Mouse (Mus musculus): ENCODE results near the gene Spock1. TPM values are rescaled to one million over a fixed set of nuclear protein-coding genes. Genes with fewer than 3 reads are reported as not detected.
"Not testable (repeated sequence)": the region's sequence is repeated elsewhere in the genome, so short reads cannot be mapped to it uniquely, and the experiment has no call there.

Gene Spock1
- polyA plus RNA-seq, 1 experiment from 2014 or later = 3.3 TPM

DNA sequence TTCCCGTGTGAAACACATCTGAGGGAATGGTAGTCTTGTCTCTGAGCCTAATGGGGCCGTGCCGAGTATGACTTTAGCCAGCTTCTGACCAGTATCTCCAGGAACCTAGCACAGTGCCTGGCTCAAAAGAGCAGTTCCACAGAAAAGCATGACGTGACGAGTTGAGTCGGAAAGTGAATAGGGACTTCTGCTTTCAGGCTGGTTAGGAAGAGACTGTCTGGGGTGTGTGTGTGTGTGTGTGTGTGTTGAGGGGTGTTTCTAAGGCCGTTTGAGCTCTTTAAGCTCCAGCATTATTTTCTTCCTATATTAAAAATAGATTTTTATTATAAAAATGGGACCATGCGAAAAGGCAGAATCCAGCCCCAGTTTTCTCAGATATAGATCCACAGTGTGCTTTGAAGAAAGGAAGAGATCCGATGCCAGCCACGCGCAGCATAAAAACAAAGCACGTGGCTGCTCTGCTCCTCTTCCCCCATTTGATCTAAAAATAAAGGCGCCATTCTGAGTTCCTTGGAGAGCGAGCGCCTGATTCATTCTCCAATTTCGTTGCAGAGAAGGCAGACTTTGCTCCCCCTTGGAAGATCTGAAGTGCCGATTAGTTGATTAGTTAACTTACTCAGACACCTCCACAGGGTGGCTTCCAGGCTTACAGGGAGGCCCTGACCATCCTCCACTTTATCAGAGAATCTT, 288.9 kb downstream of the Spock1 start:
- Histone ChIP-seq H3K27ac (no peak overlapping the region), H3K9ac (no peak overlapping the region), H3K4me3 (no peak overlapping the region), H3K9me3 (no peaks in the 10 kb centered on the region), H3K36me3 (no peaks in the 10 kb centered on the region), H3K4me2 (no peak overlapping the region), H3K27me3 (0 out of 2 replicates have a peak, but pooled peaks cover 3% of the 10 kb centered on the region), H3K4me1 (no peaks in the 10 kb centered on the region)
- ATAC-seq (ENCODE audit: insufficient number of reproducible peaks, low FRiP score, low TSS enrichment, low read depth) = no peak
- 79% methylated on average over 17 of the region's 17 CpGs for WGBS

DNA sequence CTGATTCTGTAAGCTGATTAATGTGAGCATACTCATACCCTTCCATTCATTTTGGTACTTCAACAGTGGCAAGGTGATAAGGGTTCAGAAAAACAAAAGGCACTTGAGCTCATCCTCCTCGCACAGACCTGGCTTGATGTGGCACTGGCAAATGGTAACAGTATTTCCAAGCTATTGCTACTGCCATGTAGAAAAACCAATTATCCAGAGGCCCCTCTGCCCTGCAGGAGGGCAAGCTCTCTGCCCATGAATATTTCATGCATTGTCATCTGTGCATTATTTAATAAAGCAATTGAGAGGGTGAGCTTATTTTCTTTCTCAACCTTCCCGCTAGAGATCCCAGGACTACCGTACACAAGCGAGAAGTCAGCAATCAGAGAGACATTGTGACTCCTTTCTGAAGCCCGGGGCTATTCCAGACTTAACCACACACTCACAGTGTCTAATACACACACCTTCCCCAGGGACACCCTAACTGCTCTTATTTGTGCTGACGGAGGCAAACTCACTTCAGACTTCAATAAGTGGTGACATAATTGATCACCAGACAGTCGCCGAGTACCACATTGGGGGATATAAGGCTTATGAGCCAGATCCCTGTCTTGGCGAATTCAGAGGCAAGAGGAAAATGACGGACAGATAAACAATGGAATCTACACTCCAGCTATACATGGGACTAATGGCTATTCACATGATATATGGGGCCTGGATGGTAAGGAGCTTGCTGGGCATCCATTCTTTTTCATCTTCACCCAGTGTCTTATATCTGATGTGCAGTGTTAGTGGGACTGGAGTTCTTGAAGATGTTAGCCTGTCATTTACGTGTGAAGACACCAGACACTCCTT, 296.6 kb downstream of the Spock1 start:
- no peaks in the 10 kb centered on the region for H3K36me3 ChIP-seq

DNA sequence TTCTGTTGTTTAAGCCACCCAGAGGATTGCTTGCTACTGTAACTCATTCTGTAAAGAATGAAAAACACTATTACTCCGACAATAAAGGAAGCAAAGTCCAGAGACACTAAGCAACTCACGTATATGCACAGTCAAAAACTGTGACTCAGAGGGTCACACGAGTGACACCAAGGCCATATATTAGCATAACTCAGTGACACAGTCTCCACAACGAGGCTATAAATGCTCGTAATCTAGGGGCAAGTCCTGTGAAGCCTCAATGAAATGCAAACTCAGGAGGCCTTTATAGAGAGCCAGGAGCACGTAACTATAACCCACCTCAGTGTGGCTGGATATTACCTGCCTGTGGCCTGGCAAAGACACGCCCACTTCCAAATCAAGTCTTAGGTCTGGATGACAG, 298.2 kb downstream of the Spock1 start:
- 57% methylated on average over 7 of the region's 7 CpGs for WGBS
- H3K9me3 ChIP-seq = no peaks in the 10 kb centered on the region

More for the DNA sequence above, 296.6 kb downstream of the Spock1 start:
- no peak overlapping the region for H3K4me3 ChIP-seq
- H3K27me3 ChIP-seq = no peaks in the 10 kb centered on the region
- H3K9me3 ChIP-seq = no peaks in the 10 kb centered on the region
- no peaks in the 10 kb centered on the region for H3K4me1 ChIP-seq
- no peak overlapping the region for H3K4me2 ChIP-seq
- no peak overlapping the region for H3K27ac ChIP-seq
- no peak for ATAC-seq (ENCODE audit: insufficient number of reproducible peaks, low FRiP score, low TSS enrichment, low read depth)
- WGBS = 76% methylated on average over 11 of the region's 11 CpGs
- H3K9ac ChIP-seq = no peak overlapping the region

DNA sequence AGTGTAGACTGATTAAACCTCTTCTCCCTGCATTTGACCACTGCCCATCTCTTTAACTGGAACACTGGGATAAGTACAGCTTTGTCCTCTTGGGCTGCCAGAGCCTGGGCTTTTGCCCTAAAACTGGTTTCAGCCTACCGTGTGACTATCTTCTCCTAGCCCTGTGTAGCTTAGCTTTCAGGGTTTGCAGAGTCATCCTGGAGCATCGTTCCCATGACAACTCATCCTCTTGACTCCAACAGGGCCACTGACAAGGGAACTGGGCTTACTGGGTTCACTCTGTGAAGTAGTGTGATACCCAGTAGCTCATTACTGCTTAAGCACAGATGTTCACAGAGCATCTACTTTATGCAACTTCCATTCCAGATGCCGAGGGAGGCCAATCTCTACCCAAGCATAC, 303.7 kb downstream of the Spock1 start:
- Histone ChIP-seq H3K9ac (no peak overlapping the region), H3K27me3 (no peaks in the 10 kb centered on the region), H3K9me3 (no peaks in the 10 kb centered on the region), H3K4me1 (no peaks in the 10 kb centered on the region; the same call in 1 of the 2 replicates), H3K4me2 (no peak overlapping the region), H3K27ac (no peak overlapping the region), H3K36me3 (no peaks in the 10 kb centered on the region), H3K4me3 (no peak overlapping the region)
- no peak for ATAC-seq (ENCODE audit: insufficient number of reproducible peaks, low FRiP score, low TSS enrichment, low read depth)
- 80% methylated on average over 3 of the region's 3 CpGs for WGBS

More for the DNA sequence above, 298.2 kb downstream of the Spock1 start:
- no peak for ATAC-seq (ENCODE audit: insufficient number of reproducible peaks, low FRiP score, low TSS enrichment, low read depth)
- H3K4me3 ChIP-seq = no peak overlapping the region
- H3K36me3 ChIP-seq = no peaks in the 10 kb centered on the region
- no peak overlapping the region for H3K27ac ChIP-seq
- no peaks in the 10 kb centered on the region for H3K4me1 ChIP-seq
- H3K9ac ChIP-seq = no peak overlapping the region
- no peaks in the 10 kb centered on the region for H3K27me3 ChIP-seq
- H3K4me2 ChIP-seq = no peak overlapping the region

DNA sequence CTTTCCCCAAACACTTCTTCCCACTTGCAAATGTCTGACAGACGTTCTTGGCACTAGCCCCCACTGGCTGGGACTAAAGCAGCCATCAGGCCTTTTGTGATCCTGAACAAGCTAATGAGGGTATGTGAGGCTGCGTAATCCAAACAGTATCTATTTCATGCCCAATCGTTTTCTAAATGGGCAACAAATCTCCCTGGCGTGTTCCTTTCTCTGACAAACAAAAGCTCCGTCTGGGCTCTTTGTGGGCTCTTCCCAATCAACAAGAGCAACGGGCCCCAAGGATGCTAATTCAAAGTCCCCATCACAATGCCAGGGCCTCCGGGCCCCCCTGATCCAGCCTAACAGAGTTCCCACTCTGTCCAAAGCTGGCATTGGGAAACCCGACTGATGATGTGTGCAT, 304.9 kb downstream of the Spock1 start:
- Histone ChIP-seq H3K4me1 (peaks cover 2% of the 10 kb centered on the region; the same call in 1 of the 2 replicates), H3K9ac (no peak overlapping the region), H3K9me3 (no peaks in the 10 kb centered on the region), H3K36me3 (no peaks in the 10 kb centered on the region), H3K4me3 (no peak overlapping the region), H3K4me2 (no peak overlapping the region), H3K27me3 (no peaks in the 10 kb centered on the region), H3K27ac (no peak overlapping the region)
- 81% methylated on average over 8 of the region's 8 CpGs for WGBS
- ATAC-seq (ENCODE audit: insufficient number of reproducible peaks, low FRiP score, low TSS enrichment, low read depth) = no peak

DNA sequence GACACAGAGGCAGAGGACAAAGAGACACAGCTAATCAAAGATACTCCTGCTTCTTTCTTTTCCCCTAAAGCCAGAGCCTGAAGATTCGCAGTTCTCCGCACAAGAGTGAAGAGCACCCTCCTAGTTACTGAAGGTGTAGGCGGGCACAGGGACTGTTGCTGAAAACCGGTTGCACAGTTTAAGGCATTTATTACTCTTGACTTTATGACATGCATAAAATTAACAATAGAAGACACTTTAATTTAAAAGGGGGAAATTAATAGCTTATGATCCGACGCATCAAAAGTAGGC, 312.4 kb downstream of the Spock1 start:
- Histone ChIP-seq H3K9ac (no peak overlapping the region), H3K27me3 (no peaks in the 10 kb centered on the region), H3K9me3 (no peaks in the 10 kb centered on the region), H3K27ac (no peak overlapping the region), H3K36me3 (no peaks in the 10 kb centered on the region), H3K4me1 (peaks cover 2% of the 10 kb centered on the region; the same call in 1 of the 2 replicates), H3K4me3 (no peak overlapping the region), H3K4me2 (no peak overlapping the region)
- ATAC-seq (ENCODE audit: insufficient number of reproducible peaks, low FRiP score, low TSS enrichment, low read depth) = no peak
- 64% methylated on average over 6 of the region's 6 CpGs for WGBS

DNA sequence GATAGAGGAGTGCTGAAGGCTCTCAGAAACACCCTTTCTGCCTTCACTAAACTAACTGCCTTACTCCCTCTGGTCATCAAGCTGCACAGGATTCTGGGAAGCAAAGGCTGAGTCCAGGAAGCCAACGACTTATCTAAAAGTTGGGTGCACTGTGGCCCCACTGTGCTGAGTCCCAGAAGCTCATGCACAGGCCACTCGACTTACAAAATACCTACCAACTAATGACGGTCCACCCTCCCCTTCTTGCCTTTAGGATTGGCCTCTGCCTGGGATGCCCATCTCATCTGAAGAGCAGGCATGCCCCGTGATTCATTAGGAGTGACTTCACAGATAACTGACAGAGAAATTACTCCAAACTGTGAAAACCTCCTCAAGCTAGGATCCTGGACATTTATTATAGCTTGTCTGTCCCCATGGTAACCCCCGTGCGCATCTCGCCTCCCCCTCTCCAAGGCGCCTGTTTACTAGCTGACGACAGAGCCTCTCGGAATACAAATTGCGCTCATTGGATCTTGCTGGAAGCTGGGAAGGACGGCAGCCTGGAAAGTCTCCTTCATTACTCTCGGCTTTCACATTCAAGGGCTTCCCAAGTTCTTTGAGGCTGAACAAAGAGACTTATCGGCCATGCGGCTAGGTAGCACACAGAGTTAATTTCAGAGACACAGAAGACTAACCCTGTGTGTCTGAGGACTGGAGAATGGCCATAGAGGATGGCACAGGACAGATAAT, 312.9 kb downstream of the Spock1 start:
- Histone ChIP-seq H3K36me3 (no peaks in the 10 kb centered on the region), H3K4me1 (peaks cover 2% of the 10 kb centered on the region; the same call in 1 of the 2 replicates), H3K9ac (no peak overlapping the region), H3K4me2 (no peak overlapping the region), H3K9me3 (no peaks in the 10 kb centered on the region), H3K27me3 (no peaks in the 10 kb centered on the region), H3K4me3 (no peak overlapping the region), H3K27ac (no peak overlapping the region)
- ATAC-seq (ENCODE audit: insufficient number of reproducible peaks, low FRiP score, low TSS enrichment, low read depth) = no peak
- 34% methylated on average over 15 of the region's 15 CpGs for WGBS

DNA sequence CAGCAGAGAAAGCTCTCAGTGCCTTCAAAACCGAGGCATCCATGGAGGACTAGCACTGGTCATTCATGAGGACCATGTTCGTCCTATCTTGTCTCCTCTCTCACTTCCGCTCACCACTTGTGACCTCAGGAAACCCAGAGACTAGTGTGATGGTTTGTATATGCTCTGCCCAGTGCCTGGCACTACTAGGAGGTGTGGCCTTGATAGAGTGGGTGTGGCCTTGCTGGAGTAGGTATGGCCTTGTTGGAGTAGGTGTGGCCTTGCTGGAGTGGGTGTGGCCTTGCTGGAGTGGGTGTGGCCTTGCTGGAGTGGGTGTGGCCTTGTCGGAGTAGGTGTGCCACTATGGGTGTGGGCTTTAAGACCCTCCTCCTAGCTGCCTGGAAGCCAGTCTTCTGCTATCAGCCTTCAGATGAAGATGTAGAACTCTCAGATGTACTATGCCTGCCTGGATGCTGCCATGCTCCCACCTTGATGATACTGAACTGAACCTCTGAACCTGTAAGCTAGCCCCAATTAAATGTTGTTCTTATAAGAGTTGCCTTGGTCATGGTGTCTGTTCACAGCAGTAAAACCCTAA, 318.7 kb downstream of the Spock1 start:
- not testable (repeated sequence) for H3K9ac ChIP-seq; ATAC-seq (ENCODE audit: insufficient number of reproducible peaks, low FRiP score, low TSS enrichment, low read depth); H3K4me1 ChIP-seq; H3K9me3 ChIP-seq; H3K4me2 ChIP-seq; H3K36me3 ChIP-seq; H3K27ac ChIP-seq; H3K4me3 ChIP-seq; H3K27me3 ChIP-seq
- WGBS = 87% methylated on average over 4 of the region's 4 CpGs

DNA sequence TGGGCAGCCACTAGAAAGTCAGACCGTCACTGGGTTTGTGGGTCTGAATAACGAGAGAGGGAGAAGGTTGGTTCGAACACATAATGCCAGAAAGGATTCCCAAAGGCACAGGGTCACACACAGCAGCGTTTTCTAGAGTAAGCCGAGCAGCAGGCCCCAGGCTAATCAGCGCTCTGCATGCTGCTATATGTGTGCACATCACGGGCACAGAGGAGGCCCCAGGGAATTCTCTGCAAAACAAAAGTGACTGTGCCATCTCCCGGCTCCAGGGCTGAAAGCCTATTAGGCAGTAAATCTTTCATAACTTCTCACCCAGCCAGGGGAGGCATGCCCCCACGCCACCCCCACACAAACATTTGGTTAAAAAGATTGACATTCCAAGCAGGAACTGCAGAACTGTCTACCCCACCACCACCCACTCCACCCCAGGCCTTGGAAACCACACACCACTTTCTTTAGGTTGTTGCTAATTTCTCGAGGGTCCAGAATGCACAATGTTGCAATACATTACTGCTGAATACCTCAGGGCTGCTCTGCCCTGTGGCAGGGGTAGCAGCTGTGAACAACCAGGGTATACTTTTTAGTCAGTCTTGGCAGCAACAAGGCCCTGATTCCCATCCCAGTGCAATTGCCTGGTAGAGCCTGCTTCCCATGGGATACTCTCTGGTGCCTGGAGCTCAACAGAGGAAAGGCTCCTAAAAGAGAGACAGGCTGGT, 319.4 kb downstream of the Spock1 start:
- Histone ChIP-seq H3K9ac (no peak overlapping the region), H3K9me3 (no peaks in the 10 kb centered on the region), H3K36me3 (no peaks in the 10 kb centered on the region), H3K4me1 (peaks cover 10% of the 10 kb centered on the region; the same call in 1 of the 2 replicates), H3K4me2 (no peak overlapping the region), H3K4me3 (no peak overlapping the region), H3K27me3 (no peaks in the 10 kb centered on the region), H3K27ac (no peak overlapping the region)
- no peak for ATAC-seq (ENCODE audit: insufficient number of reproducible peaks, low FRiP score, low TSS enrichment, low read depth)
- WGBS = 28% methylated on average over 10 of the region's 10 CpGs

DNA sequence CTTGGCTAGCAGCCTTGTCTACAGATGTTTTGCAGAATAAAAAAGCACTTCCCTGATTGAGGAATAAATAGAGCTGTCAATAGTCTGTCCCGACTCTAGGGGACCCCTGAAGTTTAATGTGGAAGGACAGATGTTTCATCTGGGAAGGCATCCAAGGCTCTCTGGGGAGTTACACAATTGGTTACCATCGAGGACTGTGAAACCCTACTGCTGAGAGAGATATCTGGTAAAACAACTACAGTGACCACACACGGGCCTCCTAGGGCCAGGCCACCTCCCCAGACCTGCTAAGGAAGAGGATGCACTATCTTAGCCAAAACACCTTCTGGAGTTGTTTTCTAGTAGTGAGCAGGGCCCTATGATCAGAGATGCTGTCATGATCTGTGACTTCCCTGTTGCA, 323.0 kb downstream of the Spock1 start:
- Histone ChIP-seq H3K36me3 (no peaks in the 10 kb centered on the region), H3K4me1 (peaks cover 10% of the 10 kb centered on the region; the same call in 1 of the 2 replicates), H3K4me3 (no peak overlapping the region), H3K4me2 (no peak overlapping the region), H3K27me3 (no peaks in the 10 kb centered on the region), H3K9me3 (no peaks in the 10 kb centered on the region), H3K27ac (no peak overlapping the region), H3K9ac (no peak overlapping the region)
- 43% methylated on average over 3 of the region's 3 CpGs for WGBS
- no peak for ATAC-seq (ENCODE audit: insufficient number of reproducible peaks, low FRiP score, low TSS enrichment, low read depth)

DNA sequence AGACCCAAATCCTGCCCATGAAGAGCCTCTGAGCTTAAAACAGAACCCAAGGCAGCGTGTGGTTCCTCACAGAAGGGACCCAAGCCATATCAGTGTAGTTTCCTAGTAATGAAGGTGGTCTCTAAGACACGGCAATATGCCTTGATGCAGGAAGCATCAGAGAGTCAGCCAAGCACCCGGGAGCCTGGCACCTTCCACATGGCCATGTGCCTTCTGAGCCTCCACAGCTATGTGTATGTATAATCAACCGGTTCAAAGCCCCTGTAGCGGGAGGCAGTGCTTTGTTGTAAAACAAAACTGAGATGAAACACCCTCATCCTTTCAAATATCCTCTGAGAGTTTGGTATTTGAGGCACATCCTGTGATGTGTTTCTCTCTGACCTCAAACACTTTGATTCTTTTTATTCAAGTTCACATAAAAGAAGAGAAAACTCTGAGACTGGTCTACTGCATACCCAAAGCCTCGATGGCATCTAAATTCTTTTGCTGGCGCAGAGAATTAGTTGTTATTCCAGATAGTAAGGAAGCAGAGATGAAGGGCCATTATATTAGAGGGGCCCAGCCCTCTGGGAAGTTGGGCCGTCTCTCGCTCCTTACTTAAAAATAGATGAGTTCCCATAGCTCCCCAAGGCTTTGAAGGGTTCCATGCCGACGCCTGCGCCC, 325.7 kb downstream of the Spock1 start:
- Histone ChIP-seq H3K4me3 (no peak overlapping the region), H3K36me3 (no peaks in the 10 kb centered on the region), H3K27me3 (no peaks in the 10 kb centered on the region), H3K4me2 (no peak overlapping the region), H3K9me3 (no peaks in the 10 kb centered on the region), H3K4me1 (peaks cover 3% of the 10 kb centered on the region; the same call in 1 of the 2 replicates), H3K9ac (no peak overlapping the region), H3K27ac (no peak overlapping the region)
- WGBS = 79% methylated on average over 12 of the region's 12 CpGs
- ATAC-seq (ENCODE audit: insufficient number of reproducible peaks, low FRiP score, low TSS enrichment, low read depth) = no peak
